Mouse (Mus musculus) cerebellum, adult 9-10 months (tissue): ENCODE data around the gene Efcab7.

Experiments used
- DNase-seq: peaks from one replicate; pipeline ENCODE4 v3.0.0; 2022

The Efcab7 gene

GRCm38 (mm10) chr4:99945011-99945410 lies 116.0 kb downstream of the Efcab7 start:
- DNase-seq, result no peak

GRCm38 (mm10) chr4:99946516-99946915 lies 117.5 kb downstream of the Efcab7 start:
- no peak for DNase-seq

GRCm38 (mm10) chr4:99947192-99947591 lies 118.2 kb downstream of the Efcab7 start:
- DNase-seq, result no peak

GRCm38 (mm10) chr4:99947896-99948295 lies 118.9 kb downstream of the Efcab7 start:
- no peak for DNase-seq

GRCm38 (mm10) chr4:99953904-99954303 lies 124.9 kb downstream of the Efcab7 start:
- no peak for DNase-seq

GRCm38 (mm10) chr4:99955396-99955795 lies 126.4 kb downstream of the Efcab7 start:
- no peak for DNase-seq

- no peak for DNase-seq
Observed at GRCm38 (mm10) chr4:99957186-99957585, 128.2 kb downstream of the Efcab7 start.

- DNase-seq, result no peak
Observed at GRCm38 (mm10) chr4:99958084-99958815, 129.3 kb downstream of the Efcab7 start.

- no peak for DNase-seq
Observed at GRCm38 (mm10) chr4:99959308-99959707, 130.3 kb downstream of the Efcab7 start.
